Mouse (Mus musculus) liver, postnatal 0 days (tissue): Measurements from ENCODE around the gene Tmem259. TPM values are rescaled to one million over a fixed set of nuclear protein-coding genes. Genes with fewer than 3 reads are reported as not detected.
A peak's percentile ranks its signal among the peaks of the same experiment; 100 is the strongest.

ENCODE experiments used
- ATAC-seq: fragments of 200-750 bp; cut with Nextera tagmentation; 2 replicates; pipeline ENCODE4 v1.8.0; 2017; ENCODE audit warnings: mild to moderate bottlenecking, moderate library complexity
- DNase-seq: peaks from one replicate; pipeline ENCODE4 v3.0.0-alpha.2; 2016
- H3K27ac ChIP-seq: fragments of 300-500 bp; sonication (generic); 2 replicates; pipeline ENCODE4 v1.5.1; 2014; ENCODE audit warnings: antibody characterized with exemption, moderate library complexity, mild to moderate bottlenecking, low read depth
- H3K27me3 ChIP-seq: fragments of 300-500 bp; sonication (generic); 2 replicates; pipeline ENCODE4 v1.6.1; 2014; ENCODE audit warnings: low read length, control low read depth, mixed read lengths; ENCODE audit not compliant: insufficient read depth
- H3K36me3 ChIP-seq: fragments of 300-500 bp; sonication (generic); replicated peaks from 2 replicates; pipeline ENCODE4 v1.6.1; 2014; ENCODE audit warnings: mild to moderate bottlenecking, control low read depth, low read length, moderate library complexity, mixed read lengths; ENCODE audit not compliant: insufficient read depth
- H3K4me1 ChIP-seq: fragments of 300-500 bp; sonication (generic); 2 replicates; pipeline ENCODE4 v1.6.1; 2014; ENCODE audit warnings: antibody characterized with exemption, mild to moderate bottlenecking, control low read depth; ENCODE audit not compliant: insufficient read depth
- H3K4me2 ChIP-seq: fragments of 300-500 bp; sonication (generic); 2 replicates; pipeline ENCODE4 v1.6.1; 2014; ENCODE audit warnings: low read depth, mild to moderate bottlenecking, low read length, moderate library complexity, mixed read lengths
- H3K4me3 ChIP-seq: fragments of 300-500 bp; sonication (generic); 2 replicates; pipeline ENCODE4 v1.5.1; 2014; ENCODE audit warnings: low read depth, low read length
- H3K9ac ChIP-seq: fragments of 300-500 bp; sonication (generic); replicated peaks from 2 replicates; pipeline ENCODE4 v1.6.1; 2014; ENCODE audit warnings: mild to moderate bottlenecking, moderate library complexity
- H3K9me3 ChIP-seq: fragments of 300-500 bp; sonication (generic); 2 replicates; pipeline ENCODE4 v1.6.1; 2016; ENCODE audit warnings: mild to moderate bottlenecking, control low read depth, low read length, mixed read lengths
- CTCF ChIP-seq: sonication (generic); IDR thresholded peaks from 2 replicates; pipeline ENCODE4 v1.5.1; 2016; ENCODE audit warnings: antibody characterized with exemption, low read depth
- EP300 ChIP-seq: IDR thresholded peaks from 2 replicates; pipeline ENCODE4 v1.6.1; 2016; ENCODE audit warnings: antibody characterized with exemption, low read depth, mild to moderate bottlenecking
- WGBS: fragments of 180-500 bp; shearing (Covaris S2); extraction: QIAGEN DNeasy Blood & Tissue Kit; methylation state at CpG from one replicate; pipeline ENCODE4 v1.1.7; 2014; ENCODE audit not compliant: insufficient replicate concordance; 5-methylcytosine and 5-hydroxymethylcytosine counted together
- polyA plus RNA-seq: library from polyadenylated mRNA; unstranded; fragments of >200 nt; fragmentation: Nextera tagmentation; extraction: Ambion mirVana; gene quantifications from 2 replicates; pipeline ENCODE4 v1.2.1, GENCODE M21; 2015

The Tmem259 gene
- polyA plus RNA-seq, 1 experiment from 2014 or later = 13.2 TPM

GRCm38 (mm10) chr10:80017771-80018170, 33.6 kb upstream of the Tmem259 start:
- no peak for ATAC-seq
- H3K27ac ChIP-seq = peak overlapping the region; percentile 94
- TF ChIP-seq CTCF (no peak), EP300 (no peak)
- no peak for DNase-seq
- H3K4me3 ChIP-seq = peak overlapping the region; percentile 58
- WGBS = 33% methylated on average over 14 of the region's 14 CpGs
- H3K4me2 ChIP-seq = peak overlapping the region; percentile 83
- H3K27me3 ChIP-seq = peaks cover 4% of the 10 kb centered on the region; the same call in 1 of the 2 replicates
- H3K4me1 ChIP-seq = peaks cover 26% of the 10 kb centered on the region
- peak overlapping the region; percentile 57 for H3K9ac ChIP-seq
- peaks cover 26% of the 10 kb centered on the region for H3K36me3 ChIP-seq
- no peaks in the 10 kb centered on the region for H3K9me3 ChIP-seq

GRCm38 (mm10) chr10:80017361-80017760, 33.2 kb upstream of the Tmem259 start:
- Histone ChIP-seq H3K4me3 (peak overlapping the region; percentile 58), H3K4me1 (peaks cover 26% of the 10 kb centered on the region), H3K27ac (peak overlapping the region; percentile 94), H3K9ac (peak overlapping the region; percentile 57), H3K9me3 (no peaks in the 10 kb centered on the region), H3K4me2 (peak overlapping the region; percentile 83), H3K36me3 (peaks cover 25% of the 10 kb centered on the region), H3K27me3 (peaks cover 4% of the 10 kb centered on the region; the same call in 1 of the 2 replicates)
- WGBS = 26% methylated on average over 3 of the region's 3 CpGs
- ATAC-seq = peak; percentile 56
- DNase-seq = peak; percentile 86
- TF ChIP-seq EP300 = no peak
- TF ChIP-seq CTCF = no peak

DNA sequence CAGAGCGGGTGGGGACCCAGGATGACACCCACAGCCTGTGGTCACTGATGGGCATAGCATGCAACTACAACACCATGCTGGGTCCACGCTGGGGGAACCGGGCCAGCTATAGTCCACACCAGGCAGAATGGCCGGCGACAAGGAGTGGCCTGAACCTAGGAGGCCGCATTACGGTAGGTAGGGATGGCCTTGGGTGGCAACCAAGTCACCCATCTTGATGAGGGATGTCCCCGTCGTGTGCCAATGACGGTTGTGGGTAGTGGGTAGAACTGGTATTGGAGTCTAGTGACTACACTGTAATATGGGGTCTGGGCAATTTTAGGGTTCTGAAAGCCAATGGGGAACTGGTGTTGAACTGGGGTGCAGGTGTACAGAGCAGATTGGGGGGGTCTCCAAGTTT, 32.8 kb upstream of the Tmem259 start:
- no peak for TF ChIP-seq CTCF
- TF ChIP-seq EP300 = no peak
- peaks cover 24% of the 10 kb centered on the region; the same call in 1 of the 2 replicates for H3K36me3 ChIP-seq
- peak overlapping the region; percentile 57 for H3K9ac ChIP-seq
- H3K9me3 ChIP-seq = no peaks in the 10 kb centered on the region
- ATAC-seq = peak; percentile 31
- H3K4me3 ChIP-seq = peak overlapping the region; percentile 58
- WGBS = 32% methylated on average over 10 of the region's 10 CpGs
- H3K4me1 ChIP-seq = peaks cover 26% of the 10 kb centered on the region
- peak overlapping the region; percentile 94 for H3K27ac ChIP-seq
- peak overlapping the region; percentile 83 for H3K4me2 ChIP-seq
- no peak for DNase-seq
- peaks cover 4% of the 10 kb centered on the region; the same call in 1 of the 2 replicates for H3K27me3 ChIP-seq

GRCm38 (mm10) chr10:80016511-80016910, 32.4 kb upstream of the Tmem259 start, which contains the start of gene Arhgap45:
Gene Arhgap45, plus strand, starts transcription at chr10:80016653.
- TF ChIP-seq CTCF (peak; percentile 36), EP300 (no peak)
- ATAC-seq = peak; percentile 77
- 24% methylated on average over 11 of the region's 11 CpGs for WGBS
- peak within 1 kb of the TSS; percentile 94 for H3K27ac ChIP-seq
- no peaks in the 10 kb centered on the region for H3K9me3 ChIP-seq
- peak within 1 kb of the TSS; percentile 83 for H3K4me2 ChIP-seq
- peaks cover 28% of the 10 kb centered on the region; the same call in 1 of the 2 replicates for H3K36me3 ChIP-seq
- H3K4me1 ChIP-seq = peaks cover 26% of the 10 kb centered on the region
- H3K4me3 ChIP-seq = peak within 1 kb of the TSS; percentile 58
- DNase-seq = peak; percentile 80
- H3K27me3 ChIP-seq = peaks cover 4% of the 10 kb centered on the region; the same call in 1 of the 2 replicates
- H3K9ac ChIP-seq = peak within 1 kb of the TSS; percentile 57

DNA sequence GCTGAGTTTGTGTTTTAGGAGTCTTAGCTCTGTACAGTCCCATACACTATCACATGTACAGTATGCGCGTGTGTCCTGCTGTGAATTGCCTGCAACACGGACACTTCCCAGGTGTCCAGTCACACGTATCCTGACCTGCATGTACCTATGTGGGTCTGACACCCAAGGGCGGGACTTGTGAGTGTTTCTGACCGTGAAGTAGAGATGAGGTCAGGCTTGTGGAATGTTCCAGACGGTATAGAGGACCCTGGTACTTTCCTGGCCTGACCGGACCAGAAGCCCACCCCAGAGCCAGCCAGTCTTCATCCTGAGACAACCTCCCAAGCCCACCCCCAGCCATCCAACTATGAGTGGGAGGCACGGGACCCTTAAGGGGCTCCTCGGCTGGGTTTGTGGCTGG, 31.5 kb upstream of the Tmem259 start:
- no peak overlapping the region for H3K27ac ChIP-seq
- TF ChIP-seq CTCF (no peak), EP300 (no peak)
- peaks cover 4% of the 10 kb centered on the region; the same call in 1 of the 2 replicates for H3K27me3 ChIP-seq
- ATAC-seq = no peak
- DNase-seq = no peak
- H3K9me3 ChIP-seq = peaks cover 3% of the 10 kb centered on the region; the same call in 1 of the 2 replicates
- no peak overlapping the region for H3K4me2 ChIP-seq
- no peak overlapping the region for H3K4me3 ChIP-seq
- peaks cover 30% of the 10 kb centered on the region for H3K36me3 ChIP-seq
- WGBS = 85% methylated on average over 10 of the region's 10 CpGs
- peaks cover 26% of the 10 kb centered on the region for H3K4me1 ChIP-seq
- no peak overlapping the region; the same call in 1 of the 2 replicates for H3K9ac ChIP-seq

DNA sequence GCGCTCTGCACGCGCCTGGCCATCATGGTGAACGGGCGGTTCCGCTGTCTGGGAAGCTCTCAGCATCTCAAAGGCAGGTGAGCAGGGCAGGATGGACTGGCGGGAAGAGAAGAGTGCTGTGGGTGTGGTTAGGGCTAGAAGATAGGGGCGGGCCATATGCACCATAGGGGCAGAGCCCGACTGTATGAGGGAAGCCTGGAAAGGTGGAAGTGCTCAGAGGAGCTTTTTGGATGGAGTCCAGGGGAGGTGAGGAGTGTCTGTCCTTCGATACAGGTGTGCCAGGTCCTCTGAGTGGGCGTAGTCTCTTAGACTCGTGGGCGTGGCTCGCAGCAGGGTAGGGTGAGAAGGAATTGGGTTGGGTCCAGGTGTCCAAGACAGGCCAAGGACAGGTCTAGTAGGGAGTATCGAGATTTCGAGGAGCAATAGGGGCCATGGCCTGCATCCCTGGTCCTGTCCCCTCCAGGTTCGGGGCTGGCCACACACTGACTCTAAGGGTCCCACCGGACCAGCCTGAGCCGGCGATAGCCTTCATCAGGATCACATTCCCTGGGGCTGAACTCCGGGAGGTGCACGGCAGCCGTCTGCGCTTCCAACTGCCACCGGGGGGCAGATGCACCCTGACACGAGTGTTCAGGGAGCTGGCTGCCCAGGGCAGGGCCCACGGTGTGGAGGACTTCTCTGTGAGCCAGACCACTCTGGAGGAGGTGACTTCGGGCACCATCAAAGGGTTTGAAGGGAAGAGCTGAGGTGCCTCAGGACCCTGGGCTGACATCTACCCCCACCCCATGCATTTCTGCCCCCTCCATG, 30.6 kb upstream of the Tmem259 start:
- Histone ChIP-seq H3K27me3 (no peaks in the 10 kb centered on the region), H3K9ac (no peak overlapping the region), H3K4me2 (no peak overlapping the region), H3K4me1 (peaks cover 23% of the 10 kb centered on the region), H3K27ac (no peak overlapping the region), H3K9me3 (peaks cover 3% of the 10 kb centered on the region; the same call in 1 of the 2 replicates), H3K4me3 (no peak overlapping the region), H3K36me3 (peaks cover 27% of the 10 kb centered on the region)
- DNase-seq (no peak), ATAC-seq (no peak)
- TF ChIP-seq EP300 (no peak), CTCF (peak; percentile 49)
- whole genome bisulfite sequencing = 67% methylated on average over 28 of the region's 28 CpGs
